Mouse (Mus musculus): Measurements from ENCODE around the gene Prph2. TPM values are rescaled to one million over a fixed set of nuclear protein-coding genes. Genes with fewer than 3 reads are reported as not detected.

The Prph2 gene
- not detected in 2 replicates for polyA plus RNA-seq (2014; fragmentation: Nextera tagmentation; extraction: Ambion mirVana)

GRCm38 (mm10) chr17:46910186-46910585 is at the start of gene Prph2:
Gene Prph2 (plus strand): TSS chr17:46910459.
- H3K27me3 ChIP-seq (ENCODE audit: control insufficient read depth, insufficient read depth, low read length): no peaks in the 10 kb centered on the region
- H3K9ac ChIP-seq (ENCODE audit: low read length): no peak within 1 kb of the TSS
- H3K27ac ChIP-seq (ENCODE audit: low read depth, low read length): no peak within 1 kb of the TSS
- WGBS: 81% methylated on average over 10 of the region's 10 CpGs
- 0 out of 2 replicates have a peak, but pooled peaks cover 2% of the 10 kb centered on the region for H3K4me1 ChIP-seq (replicated peaks; ENCODE audit: control insufficient read depth, insufficient read depth, low read length)
- no peak within 1 kb of the TSS for H3K4me2 ChIP-seq (ENCODE audit: low read depth, low read length, severe bottlenecking)
- no peak within 1 kb of the TSS for H3K4me3 ChIP-seq (ENCODE audit: low read depth, low read length)
- H3K9me3 ChIP-seq (ENCODE audit: control insufficient read depth, low read length): no peaks in the 10 kb centered on the region
- DNase-seq (ENCODE audit: low spot score) (no peak), ATAC-seq (replicated peaks; ENCODE audit: low FRiP score) (no peak)
- no peaks in the 10 kb centered on the region for H3K36me3 ChIP-seq (ENCODE audit: control insufficient read depth, insufficient read depth, low read length)

GRCm38 (mm10) chr17:46864566-46865195 is 45.6 kb upstream of the Prph2 start:
- no peak overlapping the region for H3K4me2 ChIP-seq (ENCODE audit: low read depth, low read length, severe bottlenecking)
- no peak overlapping the region for H3K4me3 ChIP-seq (ENCODE audit: low read depth, low read length)
- no peak overlapping the region for H3K27ac ChIP-seq (ENCODE audit: low read depth, low read length)
- H3K4me1 ChIP-seq (replicated peaks; ENCODE audit: control insufficient read depth, insufficient read depth, low read length): no peaks in the 10 kb centered on the region; the same call in 1 of the 2 replicates
- WGBS: 80% methylated on average over 7 of the region's 7 CpGs
- H3K27me3 ChIP-seq (ENCODE audit: control insufficient read depth, insufficient read depth, low read length): no peaks in the 10 kb centered on the region
- no peaks in the 10 kb centered on the region for H3K36me3 ChIP-seq (ENCODE audit: control insufficient read depth, insufficient read depth, low read length)
- no peak overlapping the region for H3K9ac ChIP-seq (ENCODE audit: low read length)
- H3K9me3 ChIP-seq (ENCODE audit: control insufficient read depth, low read length): no peaks in the 10 kb centered on the region
- no peak for DNase-seq (ENCODE audit: low spot score)
- no peak for ATAC-seq (replicated peaks; ENCODE audit: low FRiP score)

- no peak overlapping the region for H3K9ac ChIP-seq (ENCODE audit: low read length)
- no peak for DNase-seq (ENCODE audit: low spot score)
- no peaks in the 10 kb centered on the region for H3K4me1 ChIP-seq (replicated peaks; ENCODE audit: control insufficient read depth, insufficient read depth, low read length)
- H3K36me3 ChIP-seq (ENCODE audit: control insufficient read depth, insufficient read depth, low read length): no peaks in the 10 kb centered on the region
- H3K27ac ChIP-seq (ENCODE audit: low read depth, low read length): no peak overlapping the region
- H3K4me2 ChIP-seq (ENCODE audit: low read depth, low read length, severe bottlenecking): no peak overlapping the region
- WGBS: 91% methylated on average over 12 of the region's 12 CpGs
- H3K9me3 ChIP-seq (ENCODE audit: control insufficient read depth, low read length): no peaks in the 10 kb centered on the region
- no peak for ATAC-seq (replicated peaks; ENCODE audit: low FRiP score)
- no peak overlapping the region for H3K4me3 ChIP-seq (ENCODE audit: low read depth, low read length)
- no peaks in the 10 kb centered on the region for H3K27me3 ChIP-seq (ENCODE audit: control insufficient read depth, insufficient read depth, low read length)
Observed at GRCm38 (mm10) chr17:46866836-46867235, 43.4 kb upstream of the Prph2 start.

- Histone ChIP-seq H3K4me2 (ENCODE audit: low read depth, low read length, severe bottlenecking) (no peak overlapping the region), H3K4me3 (ENCODE audit: low read depth, low read length) (no peak overlapping the region), H3K36me3 (ENCODE audit: control insufficient read depth, insufficient read depth, low read length) (no peaks in the 10 kb centered on the region), H3K27ac (ENCODE audit: low read depth, low read length) (no peak overlapping the region), H3K9me3 (ENCODE audit: control insufficient read depth, low read length) (no peaks in the 10 kb centered on the region; the same call in 1 of the 2 replicates), H3K4me1 (replicated peaks; ENCODE audit: control insufficient read depth, insufficient read depth, low read length) (no peaks in the 10 kb centered on the region), H3K9ac (ENCODE audit: low read length) (no peak overlapping the region), H3K27me3 (ENCODE audit: control insufficient read depth, insufficient read depth, low read length) (no peaks in the 10 kb centered on the region)
- DNase-seq (ENCODE audit: low spot score): no peak
- no peak for ATAC-seq (replicated peaks; ENCODE audit: low FRiP score)
- 94% methylated on average over 5 of the region's 5 CpGs for WGBS
Observed at GRCm38 (mm10) chr17:46870204-46870798, 40.0 kb upstream of the Prph2 start.

GRCm38 (mm10) chr17:46870913-46871312 is 39.3 kb upstream of the Prph2 start:
- ATAC-seq (replicated peaks; ENCODE audit: low FRiP score) (no peak), DNase-seq (ENCODE audit: low spot score) (no peak)
- Histone ChIP-seq H3K27me3 (ENCODE audit: control insufficient read depth, insufficient read depth, low read length) (no peaks in the 10 kb centered on the region), H3K27ac (ENCODE audit: low read depth, low read length) (no peak overlapping the region), H3K9ac (ENCODE audit: low read length) (no peak overlapping the region), H3K36me3 (ENCODE audit: control insufficient read depth, insufficient read depth, low read length) (no peaks in the 10 kb centered on the region), H3K4me2 (ENCODE audit: low read depth, low read length, severe bottlenecking) (no peak overlapping the region), H3K4me1 (replicated peaks; ENCODE audit: control insufficient read depth, insufficient read depth, low read length) (no peaks in the 10 kb centered on the region), H3K9me3 (ENCODE audit: control insufficient read depth, low read length) (no peaks in the 10 kb centered on the region; the same call in 1 of the 2 replicates), H3K4me3 (ENCODE audit: low read depth, low read length) (no peak overlapping the region)
- 67% methylated on average over 1 of the region's 1 CpGs for WGBS

- WGBS: 79% methylated on average over 7 of the region's 7 CpGs
- no peak for ATAC-seq (replicated peaks; ENCODE audit: low FRiP score)
- H3K4me1 ChIP-seq (replicated peaks; ENCODE audit: control insufficient read depth, insufficient read depth, low read length): no peaks in the 10 kb centered on the region
- no peak overlapping the region for H3K4me2 ChIP-seq (ENCODE audit: low read depth, low read length, severe bottlenecking)
- no peak overlapping the region for H3K9ac ChIP-seq (ENCODE audit: low read length)
- no peak overlapping the region for H3K27ac ChIP-seq (ENCODE audit: low read depth, low read length)
- H3K9me3 ChIP-seq (ENCODE audit: control insufficient read depth, low read length): no peaks in the 10 kb centered on the region; the same call in 1 of the 2 replicates
- no peaks in the 10 kb centered on the region for H3K27me3 ChIP-seq (ENCODE audit: control insufficient read depth, insufficient read depth, low read length)
- DNase-seq (ENCODE audit: low spot score): no peak
- H3K4me3 ChIP-seq (ENCODE audit: low read depth, low read length): no peak overlapping the region
- no peaks in the 10 kb centered on the region for H3K36me3 ChIP-seq (ENCODE audit: control insufficient read depth, insufficient read depth, low read length)
Observed at GRCm38 (mm10) chr17:46872806-46873205, 37.5 kb upstream of the Prph2 start.

GRCm38 (mm10) chr17:46874133-46874532 is 36.1 kb upstream of the Prph2 start:
- H3K27me3 ChIP-seq (ENCODE audit: control insufficient read depth, insufficient read depth, low read length): no peaks in the 10 kb centered on the region
- H3K9me3 ChIP-seq (ENCODE audit: control insufficient read depth, low read length): no peaks in the 10 kb centered on the region; the same call in 1 of the 2 replicates
- no peaks in the 10 kb centered on the region for H3K4me1 ChIP-seq (replicated peaks; ENCODE audit: control insufficient read depth, insufficient read depth, low read length)
- H3K27ac ChIP-seq (ENCODE audit: low read depth, low read length): no peak overlapping the region
- H3K36me3 ChIP-seq (ENCODE audit: control insufficient read depth, insufficient read depth, low read length): no peaks in the 10 kb centered on the region
- DNase-seq (ENCODE audit: low spot score) (no peak), ATAC-seq (replicated peaks; ENCODE audit: low FRiP score) (no peak)
- WGBS: 57% methylated on average over 10 of the region's 10 CpGs
- H3K9ac ChIP-seq (ENCODE audit: low read length): no peak overlapping the region
- H3K4me3 ChIP-seq (ENCODE audit: low read depth, low read length): no peak overlapping the region
- H3K4me2 ChIP-seq (ENCODE audit: low read depth, low read length, severe bottlenecking): no peak overlapping the region

GRCm38 (mm10) chr17:46875626-46876025 is 34.6 kb upstream of the Prph2 start:
- ATAC-seq (replicated peaks; ENCODE audit: low FRiP score) (no peak), DNase-seq (ENCODE audit: low spot score) (no peak)
- 70% methylated on average over 3 of the region's 3 CpGs for WGBS
- Histone ChIP-seq H3K4me3 (ENCODE audit: low read depth, low read length) (no peak overlapping the region), H3K4me1 (replicated peaks; ENCODE audit: control insufficient read depth, insufficient read depth, low read length) (no peaks in the 10 kb centered on the region), H3K36me3 (ENCODE audit: control insufficient read depth, insufficient read depth, low read length) (no peaks in the 10 kb centered on the region), H3K27me3 (ENCODE audit: control insufficient read depth, insufficient read depth, low read length) (no peaks in the 10 kb centered on the region), H3K9ac (ENCODE audit: low read length) (no peak overlapping the region), H3K9me3 (ENCODE audit: control insufficient read depth, low read length) (no peaks in the 10 kb centered on the region; the same call in 1 of the 2 replicates), H3K27ac (ENCODE audit: low read depth, low read length) (no peak overlapping the region), H3K4me2 (ENCODE audit: low read depth, low read length, severe bottlenecking) (no peak overlapping the region)

All from forebrain, embryonic 11.5 days (tissue).